Mouse (Mus musculus) adrenal gland, postnatal 36 days (tissue): Measurements from ENCODE around the gene Pfdn6. TPM values are rescaled to one million over a fixed set of nuclear protein-coding genes. Genes with fewer than 3 reads are reported as not detected.
"Not testable (repeated sequence)": the region's sequence is repeated elsewhere in the genome, so short reads cannot be mapped to it uniquely, and the experiment has no call there.

Experiments used
- DNase-seq, 2 experiments: peaks; one replicate each; pipeline ENCODE4 v3.0.0; 2021; ENCODE audit warnings: mixed read lengths in 1 of 2
- total RNA-seq, 2 experiments: library from RNA; stranded (reverse); gene quantifications; 2 replicates each; pipeline ENCODE4 v1.2.3; 2021

The Pfdn6 gene
- total RNA-seq, 2 experiments from 2014 or later, result 89.2 to 90.6 TPM

- peak; percentile 91 to 92 for DNase-seq
Measured at GRCm38 (mm10) chr17:33955555-33956214, 15.5 kb upstream of the Pfdn6 start, which contains the start of the genes Vps52 and Rps18. TSS of gene Vps52 (plus strand) at chr17:33955812. TSS of gene Rps18 (minus strand) at chr17:33956001.

GRCm38 (mm10) chr17:33954646-33955554, 14.8 kb upstream of the Pfdn6 start:
- peak in 1 of 2 experiments; percentile 46 for DNase-seq

- DNase-seq, result no peak
Measured at GRCm38 (mm10) chr17:33953961-33954565, 13.9 kb upstream of the Pfdn6 start.

- DNase-seq, result no peak
Measured at GRCm38 (mm10) chr17:33953310-33953709, 13.2 kb upstream of the Pfdn6 start.

- DNase-seq, result no peak
Measured at GRCm38 (mm10) chr17:33952879-33953278, 12.7 kb upstream of the Pfdn6 start.

GRCm38 (mm10) chr17:33952015-33952414, 11.9 kb upstream of the Pfdn6 start:
- DNase-seq, result not testable (repeated sequence)

- DNase-seq, result peak; percentile 86 to 90
Measured at GRCm38 (mm10) chr17:33951021-33951946, 11.1 kb upstream of the Pfdn6 start, which contains the start of gene B3galt4. TSS of gene B3galt4 (minus strand) at chr17:33951488.

GRCm38 (mm10) chr17:33950131-33950625, 10.0 kb upstream of the Pfdn6 start:
- DNase-seq, result no peak

GRCm38 (mm10) chr17:33948905-33949537, 8.9 kb upstream of the Pfdn6 start:
- peak; percentile 57 to 65 for DNase-seq

- DNase-seq, result no peak
Measured at GRCm38 (mm10) chr17:33948090-33948904, 8.2 kb upstream of the Pfdn6 start.

GRCm38 (mm10) chr17:33947430-33948089, 7.4 kb upstream of the Pfdn6 start:
- DNase-seq, result no peak

- DNase-seq, result no peak
Measured at GRCm38 (mm10) chr17:33943454-33943853, 3.3 kb upstream of the Pfdn6 start.

- DNase-seq, result no peak
Measured at GRCm38 (mm10) chr17:33941381-33941780, 1.2 kb upstream of the Pfdn6 start.

- peak; percentile 52 to 62 for DNase-seq
Measured at GRCm38 (mm10) chr17:33940981-33941380, 838 bp upstream of the Pfdn6 start.

- DNase-seq, result no peak
Measured at GRCm38 (mm10) chr17:33938783-33939182, 1.4 kb downstream of the Pfdn6 start.

GRCm38 (mm10) chr17:33936993-33937392, 3.1 kb downstream of the Pfdn6 start:
- DNase-seq, result no peak

- no peak for DNase-seq
Measured at GRCm38 (mm10) chr17:33935422-33936055, 4.6 kb downstream of the Pfdn6 start.

GRCm38 (mm10) chr17:33932970-33933369, 7.2 kb downstream of the Pfdn6 start:
- no peak for DNase-seq

GRCm38 (mm10) chr17:33932448-33932847, 7.7 kb downstream of the Pfdn6 start:
- no peak for DNase-seq
